Mouse (Mus musculus): ENCODE data around the gene Aff2.

Gene Aff2

DNA sequence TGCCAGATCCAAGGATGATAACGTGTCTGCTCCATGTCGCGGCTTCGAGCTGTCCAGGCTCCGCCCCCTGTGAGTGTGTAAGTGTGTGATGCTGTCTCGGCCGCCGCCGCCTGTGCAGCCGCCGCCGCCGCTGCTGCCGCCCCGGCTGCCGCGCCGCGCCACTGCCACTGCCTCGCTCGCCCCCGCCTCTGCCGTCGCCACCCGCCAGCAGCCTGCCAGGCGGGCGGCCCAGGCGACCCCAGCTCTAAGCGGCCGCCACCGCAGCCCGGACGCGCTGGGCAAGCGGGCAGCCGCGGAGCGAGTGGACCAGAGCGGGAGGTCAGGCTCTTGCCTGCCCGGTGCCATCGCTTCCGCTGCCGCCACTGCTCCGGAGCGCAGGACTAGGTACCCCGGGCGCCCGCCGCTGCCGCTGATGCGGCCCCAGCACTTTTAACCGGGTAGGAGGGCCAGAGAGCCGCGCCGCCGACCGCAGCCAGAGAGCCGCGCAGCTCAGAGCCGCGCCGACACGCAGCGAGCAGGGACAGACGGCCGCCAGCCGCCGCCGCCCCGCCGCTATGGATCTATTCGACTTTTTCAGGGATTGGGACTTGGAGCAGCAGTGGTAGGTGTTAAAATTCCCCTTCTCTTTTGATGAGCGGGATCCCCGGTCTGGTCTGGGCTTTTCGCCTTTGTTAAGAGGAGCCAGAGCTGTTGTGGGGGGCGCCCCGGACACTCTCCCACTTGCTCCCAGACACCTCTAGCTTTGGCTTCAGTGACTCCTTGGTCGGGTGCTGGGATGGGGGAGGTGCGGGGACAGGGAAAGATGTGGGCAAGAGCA is at the start of gene Aff2:
TSS of gene Aff2 (plus strand) at position 57 of the 817 bp plus-strand sequence.
- peak; percentile 47 to 50 for DNase-seq

DNA sequence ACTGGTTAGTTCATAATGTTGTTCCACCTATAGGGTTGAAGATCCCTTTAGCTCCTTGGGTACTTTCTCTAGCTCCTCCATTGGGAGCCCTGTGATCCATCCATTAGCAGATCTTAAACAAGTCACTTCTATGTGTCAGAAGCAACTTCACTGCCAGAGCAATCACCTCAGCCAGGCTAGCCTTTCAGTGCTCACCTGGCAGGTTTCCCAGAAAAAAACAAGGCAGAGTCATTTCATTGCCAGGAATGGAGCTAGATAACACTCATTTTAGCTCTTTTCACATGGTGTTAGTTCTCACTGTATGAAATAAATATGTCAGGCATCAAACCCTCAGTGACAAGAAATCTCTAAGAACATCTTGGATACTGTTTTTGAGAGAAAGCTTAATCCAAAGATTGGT is 22.8 kb upstream of the Aff2 start:
- peak in 1 of 2 experiments; percentile 12 for DNase-seq

DNA sequence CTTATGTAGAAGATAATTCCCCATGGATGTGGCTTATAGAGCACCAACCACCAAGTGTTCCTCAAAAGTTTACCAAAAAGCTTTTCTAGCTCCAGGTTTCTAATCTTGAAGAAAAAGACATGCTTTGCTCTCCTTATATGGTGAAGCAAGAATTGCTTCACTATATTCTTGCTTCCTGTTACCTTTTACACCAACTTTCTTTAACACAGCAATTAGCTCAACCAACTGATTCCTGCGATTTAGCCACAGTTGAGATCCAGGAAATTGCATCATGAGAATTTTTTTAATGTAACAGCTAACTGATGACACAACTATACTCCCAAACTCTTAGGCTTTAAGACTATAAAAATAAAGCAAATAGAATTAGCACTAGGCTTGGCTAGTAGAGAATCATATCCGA is 4.5 kb upstream of the Aff2 start:
- DNase-seq: no peak

DNA sequence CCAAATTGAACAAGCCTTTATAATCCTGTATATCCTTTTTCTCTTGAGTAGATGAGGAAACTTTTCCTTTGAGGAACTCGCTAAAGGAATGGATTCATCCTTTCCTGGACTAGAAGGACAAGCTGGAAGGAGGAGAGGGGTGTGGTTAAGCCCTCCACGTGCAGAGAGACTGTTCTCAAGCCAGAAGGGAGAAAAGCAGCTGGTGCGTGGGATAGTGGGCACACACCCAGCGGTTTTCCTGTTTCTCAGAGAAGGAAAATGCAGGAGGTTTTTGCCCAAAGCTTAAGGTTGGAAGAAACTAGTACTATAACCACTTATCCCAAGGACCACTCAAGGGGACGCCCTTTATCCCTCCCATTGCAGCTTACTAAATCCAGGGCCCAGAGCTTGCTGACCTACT is 734 bp upstream of the Aff2 start:
- DNase-seq: peak in 1 of 2 experiments; percentile 10

DNA sequence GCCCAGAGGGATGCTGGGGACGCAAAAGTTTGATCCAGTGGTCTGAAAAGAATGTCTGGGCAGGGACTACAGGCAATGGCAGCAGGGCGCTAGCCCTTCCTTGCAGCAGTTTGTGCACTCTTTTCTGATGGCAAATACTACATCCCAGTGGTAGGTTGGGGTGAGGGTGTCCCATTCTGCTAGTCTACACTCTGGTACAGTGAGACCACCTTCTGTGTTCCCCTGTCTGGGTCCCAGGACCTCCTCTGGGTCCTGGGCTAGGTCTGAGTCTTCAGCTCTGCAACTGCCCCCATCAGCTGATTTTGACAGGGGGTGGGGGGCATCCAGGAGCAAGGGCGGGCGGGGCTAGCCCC is 233 bp upstream of the Aff2 start:
- peak; percentile 2 to 20 for DNase-seq

DNA sequence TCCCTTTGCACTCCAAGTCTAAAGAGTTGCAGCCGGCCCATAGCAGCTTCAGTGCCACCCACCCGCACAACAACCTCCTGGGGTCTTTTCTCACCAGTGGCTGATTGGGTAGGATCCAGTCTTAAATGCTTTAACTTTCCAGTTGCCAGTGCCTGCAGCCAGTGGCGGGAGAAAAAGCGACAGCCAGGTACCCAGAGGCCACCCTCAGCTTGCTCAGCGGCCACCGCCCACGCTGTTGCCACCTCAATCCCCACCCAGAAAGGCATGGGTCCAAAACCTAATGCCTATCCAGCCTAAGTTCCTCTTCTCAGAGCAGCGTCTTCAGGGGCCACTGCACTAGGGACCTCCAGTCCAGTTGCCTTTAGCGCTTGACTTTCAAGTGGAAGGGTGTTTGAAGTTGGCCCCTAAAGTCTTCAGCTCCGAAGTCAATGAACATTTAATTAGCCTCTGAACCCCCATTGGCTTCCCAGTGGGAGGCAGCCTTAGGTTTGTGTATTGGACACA is 1.0 kb downstream of the Aff2 start:
- DNase-seq: peak in 1 of 2 experiments; percentile 15

DNA sequence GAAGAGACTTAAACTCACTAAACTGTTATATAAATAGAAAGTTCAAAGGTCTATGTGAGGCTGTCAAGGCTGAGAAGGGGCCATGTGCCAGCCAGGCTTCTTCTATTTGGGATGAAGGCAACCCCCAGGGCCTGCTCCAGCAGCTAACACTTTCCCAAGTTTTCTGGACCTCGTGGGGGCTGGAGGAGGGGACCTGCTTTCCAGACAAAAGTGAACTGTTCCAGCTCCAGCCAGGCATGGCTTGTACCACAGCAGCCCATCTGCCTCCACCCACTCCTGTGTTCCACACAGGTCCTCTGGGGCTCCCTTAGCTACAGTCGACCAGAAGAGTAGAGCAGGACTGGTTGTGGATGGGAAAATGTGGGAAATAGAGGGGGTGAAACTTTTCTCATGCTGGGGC is 4.1 kb downstream of the Aff2 start:
- no peak for DNase-seq

DNA sequence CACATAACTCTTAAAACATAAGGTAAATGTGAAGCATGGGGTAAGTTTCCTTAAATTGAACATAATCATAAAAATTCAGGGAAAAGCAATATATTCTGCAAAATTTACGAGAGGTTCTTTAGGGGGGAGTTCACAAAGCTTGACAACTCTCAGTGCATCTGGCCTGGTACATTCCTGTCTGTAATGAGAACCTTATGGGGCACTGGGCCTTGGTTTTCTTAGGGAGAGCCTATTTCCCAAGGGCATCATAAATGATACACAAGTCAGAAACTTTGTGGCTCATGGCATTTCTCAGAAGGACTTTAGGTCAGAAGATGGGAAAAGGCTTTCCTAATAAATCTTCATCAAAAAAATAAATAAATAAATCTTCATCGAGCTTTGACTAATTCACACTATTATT is 13.2 kb downstream of the Aff2 start:
- no peak for DNase-seq

DNA sequence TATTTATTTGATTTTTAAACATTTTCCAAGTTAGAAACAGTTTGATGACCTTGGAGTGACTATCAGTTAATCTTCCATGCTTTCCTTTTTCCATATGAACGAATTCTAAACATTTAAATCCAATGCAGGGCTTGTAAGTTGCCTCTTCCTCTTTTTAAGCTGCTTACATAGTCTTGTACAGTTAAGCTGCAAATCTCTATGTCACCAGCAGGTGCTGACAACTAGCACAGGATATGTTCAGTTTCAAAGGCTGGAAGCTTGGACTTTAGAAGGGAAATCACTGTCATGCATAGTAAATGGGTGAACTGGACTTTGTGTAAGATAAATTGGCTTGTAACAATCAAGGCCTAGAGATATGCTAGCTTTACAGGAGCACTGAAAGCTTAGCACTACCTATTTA is 29.6 kb downstream of the Aff2 start:
- no peak for DNase-seq

DNA sequence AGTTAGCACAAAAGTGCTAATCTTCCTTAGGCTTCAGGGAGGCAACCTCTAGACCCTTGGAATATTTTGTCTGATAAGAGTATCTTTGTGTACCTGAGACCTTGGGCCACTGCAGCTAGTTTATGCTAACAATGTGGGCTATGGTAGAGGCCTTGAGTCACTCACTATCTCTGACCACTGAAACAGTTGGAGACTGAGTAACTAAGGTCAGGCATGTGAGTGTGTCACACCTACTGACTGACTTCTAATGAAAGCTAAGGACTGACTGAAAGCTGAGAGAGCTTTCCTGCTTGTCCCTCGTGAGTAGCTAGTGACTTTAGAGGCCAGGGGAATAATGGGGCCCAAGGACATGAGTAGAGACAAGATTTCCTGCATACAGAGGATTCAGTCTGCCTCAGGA is 54.9 kb downstream of the Aff2 start:
- no peak for DNase-seq

DNA sequence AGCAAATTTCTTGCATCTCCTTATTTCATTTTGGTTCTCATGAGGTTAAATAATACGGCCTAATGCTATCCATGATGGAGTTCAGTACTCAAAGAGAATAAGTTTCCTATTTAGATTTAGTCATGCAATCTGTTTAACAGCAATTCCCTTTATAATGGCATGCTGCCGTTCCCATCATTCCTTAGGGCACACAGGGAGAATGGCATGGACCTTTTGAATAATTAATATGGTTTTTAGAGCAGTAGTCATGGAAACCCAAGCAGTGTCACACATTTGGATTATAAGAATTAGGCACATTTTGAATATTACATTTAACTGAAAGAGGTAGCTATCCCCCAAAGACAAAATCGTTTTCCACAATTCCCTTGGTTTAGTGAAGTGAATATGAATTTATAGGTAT is 78.3 kb downstream of the Aff2 start:
- no peak for DNase-seq

DNA sequence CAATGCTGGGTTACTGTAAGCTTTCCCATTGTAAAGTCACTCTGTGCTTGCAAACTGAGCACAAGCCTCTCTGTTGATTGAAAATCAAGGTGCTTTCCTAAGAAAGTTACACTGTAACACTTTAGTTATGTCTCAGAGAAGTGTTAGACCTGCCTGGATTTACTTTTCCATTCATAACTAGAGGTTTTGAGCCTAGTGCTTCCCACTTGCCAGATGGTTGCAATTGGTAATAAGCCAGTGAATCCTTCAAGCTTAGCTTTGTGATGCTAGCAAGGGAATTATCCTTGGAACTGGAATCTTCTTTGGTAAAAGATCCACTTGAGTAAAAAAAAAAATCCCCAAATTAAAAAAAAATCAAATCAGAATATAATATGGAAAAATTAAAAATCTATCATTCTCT is 81.8 kb downstream of the Aff2 start:
- DNase-seq: no peak

DNA sequence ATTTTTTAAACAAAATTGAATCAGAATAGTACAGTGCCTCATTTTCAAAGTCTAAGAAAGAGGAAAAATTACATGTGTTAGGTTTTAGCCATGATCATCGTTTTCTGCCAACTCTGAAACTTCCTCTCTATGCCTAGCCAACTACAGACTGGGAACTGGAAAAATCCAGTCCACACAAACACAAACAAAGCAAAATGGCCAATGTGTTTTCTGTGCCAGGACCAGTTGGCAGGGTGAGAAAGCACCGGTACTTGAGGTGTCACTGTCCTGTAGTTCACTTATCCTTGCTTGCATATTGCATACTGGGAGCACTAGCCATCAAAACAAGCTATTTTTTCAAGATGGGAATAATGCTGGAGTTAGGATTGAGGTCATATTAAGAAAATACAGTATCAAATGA is 100.8 kb downstream of the Aff2 start:
- peak; percentile 6 to 13 for DNase-seq

DNA sequence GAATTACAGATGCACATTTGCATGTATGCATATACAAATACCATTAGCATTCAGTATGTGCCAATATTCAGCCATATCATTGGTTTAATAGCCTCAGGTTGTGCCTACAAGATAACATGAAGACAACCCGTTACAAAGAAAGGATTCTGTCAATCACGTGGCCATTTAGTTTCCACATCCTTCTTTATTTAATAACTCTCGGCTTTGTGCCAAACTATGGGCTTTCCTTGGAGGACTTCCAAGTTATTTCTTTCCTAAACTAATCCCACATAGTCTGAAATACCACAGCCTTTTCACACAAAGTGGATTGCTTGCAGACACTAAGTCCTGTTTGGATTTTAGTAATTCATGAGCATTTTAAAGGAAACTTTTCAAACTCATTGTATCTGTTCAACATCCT is 142.0 kb downstream of the Aff2 start:
- DNase-seq: no peak

DNA sequence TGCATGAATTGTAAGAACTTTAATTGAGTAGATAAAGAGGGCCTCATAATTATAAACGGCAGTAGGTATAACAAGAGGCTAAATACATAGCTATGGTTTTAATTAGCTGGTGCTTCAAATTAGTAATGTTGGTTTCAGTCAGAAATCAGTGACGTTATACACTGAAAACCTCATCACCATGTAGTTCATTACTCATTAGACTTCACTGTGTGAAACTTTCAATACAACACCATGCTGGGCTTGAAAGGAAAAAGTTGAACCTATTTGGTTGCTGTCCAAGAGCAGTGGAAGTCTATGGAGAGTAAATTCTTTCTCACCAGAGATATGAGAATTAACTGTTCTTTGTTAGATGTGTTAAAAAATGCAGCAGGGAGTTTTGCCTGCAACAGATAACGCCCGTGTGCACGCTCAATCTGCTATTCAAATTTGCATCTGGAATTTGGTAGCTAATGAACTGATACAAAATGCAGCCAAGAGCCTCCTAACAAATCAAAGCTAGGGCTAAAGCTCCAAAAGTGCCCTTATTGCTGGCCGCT is 158.0 kb downstream of the Aff2 start:
- no peak for DNase-seq

DNA sequence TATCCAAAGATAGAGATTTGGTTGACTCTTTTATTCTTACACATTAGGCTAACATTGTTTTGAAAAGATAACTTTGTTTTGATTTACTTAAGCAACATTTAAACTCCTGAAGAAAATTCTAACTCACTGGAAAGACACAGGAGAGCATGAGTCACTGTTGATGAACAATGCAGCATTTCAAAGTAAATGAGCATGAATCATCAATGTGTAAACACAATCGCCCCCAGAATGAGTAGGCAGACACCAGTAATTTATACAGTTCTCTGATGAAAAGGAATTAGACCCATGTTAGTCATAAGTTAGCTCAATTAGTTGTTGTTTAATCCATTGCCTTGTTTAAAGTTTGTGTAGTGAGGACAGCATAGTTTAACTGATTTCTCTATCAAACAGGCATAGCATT is 180.7 kb downstream of the Aff2 start:
- DNase-seq: no peak

DNA sequence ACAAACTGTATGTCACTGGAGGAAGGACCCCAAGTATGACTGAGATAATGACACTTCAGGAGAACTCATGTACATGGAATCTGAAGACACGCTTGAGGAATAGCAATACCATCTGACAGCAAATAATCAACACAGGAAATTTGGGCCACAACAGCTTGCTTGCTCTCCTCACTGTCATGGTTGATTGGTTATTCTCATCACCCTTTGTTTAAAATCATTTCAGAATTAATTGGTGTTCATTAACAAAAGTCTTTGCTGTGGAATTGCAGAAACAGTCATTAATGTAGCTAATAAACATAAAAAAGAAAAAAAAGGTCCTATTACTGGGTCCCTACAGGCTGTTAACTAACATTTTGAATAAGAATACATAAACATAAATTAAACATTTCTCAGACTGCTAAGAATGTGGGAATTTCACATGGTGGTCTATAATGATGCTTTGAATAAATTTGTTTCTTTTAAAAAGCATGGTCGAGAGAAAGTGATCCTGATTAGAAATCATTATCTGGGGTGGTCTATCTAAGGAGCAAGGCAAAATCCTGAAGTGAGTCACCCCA is 219.9 kb downstream of the Aff2 start:
- no peak for DNase-seq

DNA sequence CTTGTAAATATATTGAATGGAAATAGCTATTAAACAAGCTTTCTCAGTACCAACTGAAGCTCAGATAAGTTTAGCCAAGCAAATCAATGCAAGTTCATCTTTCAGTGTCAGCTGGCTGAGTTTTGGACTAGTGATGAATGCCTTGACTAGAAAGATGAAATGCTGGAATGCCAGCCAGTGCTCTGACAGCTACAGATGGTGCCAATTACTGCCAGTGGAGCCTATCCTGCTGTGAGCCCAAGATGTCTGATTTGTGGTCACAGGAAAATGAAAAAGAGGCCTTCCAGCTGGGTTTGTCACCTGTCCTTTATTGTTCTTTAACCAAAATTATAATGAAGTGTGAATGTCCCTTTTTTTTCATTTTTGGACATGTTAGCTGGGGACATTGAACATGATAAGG is 248.7 kb downstream of the Aff2 start:
- DNase-seq: peak; percentile 52 to 58

DNA sequence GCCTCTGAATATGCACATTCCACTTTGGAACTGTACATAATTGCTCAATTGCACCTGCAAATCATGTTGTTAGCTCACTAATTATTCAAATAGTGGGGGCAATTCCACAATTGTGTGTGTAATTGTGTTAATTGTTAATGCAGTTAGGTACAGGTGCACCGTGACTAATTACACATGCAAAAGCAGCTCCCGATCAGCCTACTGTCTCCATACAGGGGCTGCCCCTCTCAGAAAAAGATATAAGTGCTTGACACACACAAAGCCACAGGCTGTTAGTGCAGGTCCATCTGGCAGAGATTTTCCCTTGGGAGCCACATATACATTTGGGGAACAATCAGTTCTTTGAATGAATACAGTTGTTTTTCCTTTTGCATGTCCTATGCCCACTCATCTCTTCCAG is 302.9 kb downstream of the Aff2 start:
- no peak for DNase-seq

DNA sequence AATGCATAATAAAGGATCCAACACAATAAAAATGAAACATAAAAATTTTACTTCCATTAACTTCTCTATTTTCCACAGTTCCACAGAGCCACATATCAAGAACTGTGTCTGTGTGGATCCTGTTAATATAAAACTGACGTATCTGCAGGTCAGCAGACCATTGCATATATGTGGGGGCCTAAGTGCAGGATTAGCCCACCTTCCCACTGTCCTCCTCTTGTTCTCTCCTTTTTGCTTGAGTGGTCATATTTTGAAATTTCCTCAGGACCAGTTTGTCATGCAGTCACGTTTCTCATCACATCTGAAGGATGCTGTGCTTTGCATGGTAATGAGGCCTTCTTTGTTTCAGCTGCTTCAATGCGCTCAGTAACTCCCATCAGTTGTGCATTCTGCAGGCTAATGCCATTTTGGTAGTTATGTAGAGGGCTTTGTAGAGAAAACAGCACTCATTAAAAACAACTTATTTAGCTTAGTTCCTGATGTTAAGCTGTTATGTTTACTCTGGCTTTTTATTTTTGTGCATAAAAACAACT is 306.1 kb downstream of the Aff2 start:
- DNase-seq: no peak

DNA sequence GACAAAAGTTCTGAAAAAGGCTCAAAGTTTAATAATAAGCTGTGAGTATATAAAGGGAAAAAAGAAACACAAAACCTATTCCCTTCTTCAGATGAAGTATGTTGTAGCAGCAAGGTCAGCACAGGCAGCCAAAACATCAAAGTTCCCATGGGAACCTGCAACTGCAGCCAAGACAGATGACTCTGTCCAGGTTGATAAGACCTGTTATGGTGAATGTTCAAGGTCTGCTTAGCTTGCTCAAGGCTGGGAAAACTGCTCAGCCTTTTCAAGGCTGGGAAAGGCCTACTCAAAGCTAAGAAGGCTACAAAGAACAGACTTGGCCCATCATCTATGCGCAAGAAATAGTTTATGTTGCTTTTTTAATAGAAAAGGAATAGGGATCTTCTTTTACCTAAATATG is 315.6 kb downstream of the Aff2 start:
- no peak for DNase-seq

DNA sequence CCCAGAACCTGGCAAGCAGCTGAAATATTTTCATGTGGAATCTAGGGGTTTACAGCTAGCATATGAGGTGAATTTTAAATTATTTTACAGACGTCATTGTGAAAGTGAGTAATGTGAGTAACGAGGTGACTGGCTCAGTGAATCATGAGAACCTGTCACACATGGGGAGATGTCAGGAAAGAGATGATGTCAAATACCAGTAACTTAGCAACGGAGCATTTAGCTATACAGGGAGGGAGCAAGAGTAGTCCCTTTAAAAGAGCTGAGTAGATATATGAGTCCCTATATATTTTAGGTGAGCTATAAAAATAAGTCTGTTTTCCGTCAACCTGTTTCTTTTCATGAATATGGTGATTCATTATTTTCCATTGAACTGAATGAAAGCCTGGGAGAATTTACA is 338.7 kb downstream of the Aff2 start:
- no peak for DNase-seq

DNA sequence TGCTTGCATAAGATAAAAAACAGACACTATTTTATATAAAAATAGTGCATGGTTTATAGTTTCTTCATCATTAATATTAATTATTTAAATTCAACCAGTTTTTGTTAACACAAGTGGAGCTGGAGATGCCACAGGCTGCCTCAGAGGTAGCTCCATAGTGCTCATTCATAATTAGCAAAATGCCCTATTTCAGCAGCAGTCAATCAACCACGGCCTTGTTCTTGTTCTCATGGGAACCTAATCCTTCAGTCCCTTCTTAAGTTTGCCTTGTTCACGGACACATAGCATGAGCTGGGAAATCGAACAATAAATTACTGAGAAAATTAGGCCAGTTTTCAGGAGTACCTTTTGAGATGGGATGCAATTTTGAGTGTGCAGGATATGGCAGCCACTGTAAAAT is 378.9 kb downstream of the Aff2 start:
- no peak for DNase-seq

DNA sequence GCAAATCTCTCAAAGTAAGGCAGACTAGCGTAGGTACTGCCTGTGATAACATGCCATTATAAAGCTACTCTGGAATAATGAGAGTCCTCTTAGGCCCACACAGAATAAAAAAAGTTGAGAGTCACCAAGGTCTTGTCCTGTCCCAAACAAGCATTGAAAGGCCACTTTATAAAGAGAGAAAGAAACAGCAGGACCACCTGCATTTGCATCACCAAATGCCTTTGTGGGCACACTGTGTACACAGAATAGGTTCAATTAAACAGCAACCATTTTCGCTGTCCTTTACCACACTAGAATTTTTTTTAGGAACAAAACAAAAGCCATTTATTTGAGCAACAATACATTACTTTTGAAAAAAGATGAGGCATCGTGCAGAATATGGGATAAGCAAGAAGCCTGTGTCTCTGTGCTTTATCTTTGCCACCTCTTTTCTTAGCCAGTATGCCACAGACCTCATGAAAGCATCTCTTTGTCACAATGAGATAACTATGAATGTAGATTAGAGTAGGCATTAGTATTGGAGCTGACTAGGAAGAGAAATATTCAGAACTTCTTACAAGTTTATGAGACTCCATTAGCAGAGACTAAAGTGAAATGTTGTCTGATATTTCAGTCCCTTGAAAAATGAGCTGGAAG is 385.0 kb downstream of the Aff2 start:
- DNase-seq: no peak
